Mouse (Mus musculus): ENCODE measurements at regions not wholly inside any gene's neighbourhood (a gene's known extent, or its start where the extent isn't known, plus 50 kb on each side); places are given as distances from the start of the nearest gene placed in this dataset.

DNA sequence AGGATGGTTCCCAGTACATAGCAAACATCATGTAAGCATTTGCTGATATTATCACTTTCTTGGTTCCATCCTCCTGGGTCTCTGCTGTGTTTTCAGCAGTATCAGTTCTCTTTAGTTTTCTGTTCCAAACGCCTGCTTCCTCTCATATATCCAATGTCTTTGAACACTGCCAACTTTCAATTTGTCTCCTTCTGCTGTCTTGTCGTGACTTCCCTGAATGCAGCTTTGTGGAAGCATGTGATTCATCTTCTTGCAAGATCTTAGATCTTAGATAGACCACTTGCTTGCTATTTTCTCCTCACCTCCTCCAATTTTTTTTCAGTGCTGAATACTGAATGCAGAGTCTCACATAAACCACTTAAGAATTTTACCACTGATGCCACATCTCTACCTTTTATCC is 576.4 kb downstream of the Efnb2 start:
- no peak for DNase-seq (ENCODE audit: low read depth, low spot score)

DNA sequence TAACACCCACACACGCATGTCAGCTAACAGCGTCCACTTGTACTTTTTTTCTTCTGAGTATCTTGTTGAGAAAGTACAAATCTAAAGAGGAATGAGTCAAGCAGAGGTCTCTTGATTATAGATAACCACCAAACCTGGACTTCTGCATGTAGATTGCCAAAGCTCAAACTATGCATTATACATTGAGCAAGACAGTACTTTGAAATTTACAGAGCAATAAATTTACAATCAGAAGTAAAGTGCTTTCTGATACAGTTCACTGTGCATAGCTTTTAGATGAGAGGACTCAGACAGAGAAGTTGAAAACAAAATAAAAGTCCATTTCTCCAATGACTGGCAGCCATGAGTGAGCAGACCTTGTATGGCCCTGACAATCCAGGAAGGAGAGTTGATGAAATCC is 597.0 kb downstream of the Efnb2 start:
- DNase-seq (ENCODE audit: low read depth, low spot score) = no peak

DNA sequence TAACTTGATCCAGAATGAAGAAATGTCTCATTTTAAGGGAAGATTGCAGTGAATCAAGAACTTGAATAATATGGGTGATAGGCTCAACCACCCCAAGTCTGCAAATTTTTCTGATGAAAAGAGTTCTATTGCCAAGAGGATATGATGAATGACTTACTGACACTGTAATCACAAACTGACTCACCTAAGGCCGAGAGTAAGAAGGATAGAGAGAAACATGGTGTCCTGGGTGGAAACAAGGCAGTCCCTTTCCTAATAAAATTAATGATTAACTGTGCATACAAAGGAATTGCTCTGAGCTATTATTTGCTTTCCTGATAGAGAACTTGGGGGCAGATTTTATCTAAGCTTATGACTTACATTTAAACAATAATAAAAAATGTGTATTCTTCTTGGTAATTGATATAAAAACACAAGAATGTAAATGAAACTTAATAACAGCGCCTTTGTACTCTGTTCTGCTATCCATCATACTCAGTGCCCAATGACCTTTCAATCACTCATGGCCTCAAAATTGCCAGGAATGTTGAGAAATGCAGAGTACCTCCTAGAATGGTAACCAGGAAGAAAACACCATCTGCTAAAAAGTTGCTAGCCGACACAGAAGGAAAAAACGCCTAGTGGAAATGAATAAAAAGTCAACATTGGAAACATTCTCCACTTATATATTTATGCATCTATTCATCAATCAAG is 606.7 kb downstream of the Efnb2 start:
- DNase-seq (ENCODE audit: low read depth, low spot score) = no peak

DNA sequence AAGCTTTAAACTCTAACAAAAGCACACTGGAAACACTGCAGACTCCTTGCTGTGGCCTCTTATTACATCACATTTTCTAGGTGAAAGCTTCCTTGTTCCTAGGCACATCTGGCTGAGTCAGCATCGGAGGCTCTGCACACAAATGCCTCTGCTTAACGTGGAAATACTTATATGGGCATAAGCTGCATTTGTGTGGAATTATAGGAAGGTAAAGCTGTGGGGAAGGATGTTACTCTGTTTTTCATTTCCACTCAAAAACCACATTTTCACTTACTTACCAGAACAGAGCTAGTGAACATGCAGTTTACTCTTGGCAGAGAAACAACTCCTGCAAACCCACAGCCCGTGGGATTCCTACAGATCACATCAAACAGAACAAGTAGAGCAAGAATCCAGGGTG is 609.9 kb downstream of the Efnb2 start:
- DNase-seq (ENCODE audit: low read depth, low spot score) = no peak

DNA sequence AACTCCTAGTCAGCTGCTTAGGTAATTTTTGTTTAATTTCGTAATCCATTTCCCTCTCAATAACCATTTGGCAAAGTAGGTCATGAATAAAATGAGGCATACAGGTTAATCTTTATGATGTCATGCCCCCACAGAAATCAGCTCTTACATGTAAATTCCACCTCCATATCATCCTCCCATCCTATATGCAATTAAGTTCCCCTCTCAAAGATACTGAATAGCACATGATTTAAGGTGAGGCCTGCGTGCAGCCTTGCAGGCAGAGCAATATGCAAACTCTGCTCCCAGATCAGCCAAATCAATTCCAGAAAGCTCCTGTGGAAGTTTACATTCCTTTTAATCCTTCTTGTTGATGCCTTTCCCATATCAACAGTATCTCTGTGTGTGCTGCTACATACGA is 610.3 kb downstream of the Efnb2 start:
- no peak for DNase-seq (ENCODE audit: low read depth, low spot score)

DNA sequence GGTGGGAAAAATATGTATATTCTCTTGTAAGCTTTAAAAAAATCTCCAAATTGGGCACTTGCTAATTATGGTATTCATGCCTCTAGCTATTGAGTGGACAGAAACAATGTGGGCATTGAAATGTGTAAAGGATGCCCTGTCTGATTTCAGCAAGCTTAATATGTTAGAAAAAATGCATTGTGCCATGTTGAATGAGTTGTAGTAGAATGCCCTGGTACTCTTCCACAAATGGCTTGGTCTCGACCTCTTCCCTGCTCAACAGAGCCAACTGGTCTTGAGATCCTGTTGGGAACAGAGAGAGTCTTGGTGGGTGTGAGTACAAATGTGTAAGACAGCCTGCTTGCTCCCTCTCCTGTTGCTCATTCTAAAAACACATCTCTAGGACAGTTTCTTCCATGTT is 616.1 kb downstream of the Efnb2 start:
- DNase-seq (ENCODE audit: low read depth, low spot score) = no peak

DNA sequence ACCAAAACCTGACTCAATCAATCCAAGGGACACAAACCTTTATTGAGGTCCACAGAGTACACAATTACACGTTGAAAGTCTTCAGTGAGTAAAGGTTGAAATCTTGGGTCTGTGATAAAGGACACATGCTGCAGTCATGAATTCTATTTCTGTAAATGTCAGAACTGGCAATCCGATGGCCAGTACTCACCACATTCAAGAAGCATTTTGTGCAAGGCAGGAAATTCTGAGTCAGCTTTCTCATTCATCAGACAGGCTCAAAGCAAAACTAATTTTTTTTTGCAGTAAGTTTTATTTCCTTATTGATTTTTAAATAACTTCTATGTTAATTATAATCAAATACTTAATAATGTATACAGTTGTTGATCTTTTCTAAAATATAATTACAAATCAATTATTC is 616.7 kb downstream of the Efnb2 start:
- no peak for DNase-seq (ENCODE audit: low read depth, low spot score)

DNA sequence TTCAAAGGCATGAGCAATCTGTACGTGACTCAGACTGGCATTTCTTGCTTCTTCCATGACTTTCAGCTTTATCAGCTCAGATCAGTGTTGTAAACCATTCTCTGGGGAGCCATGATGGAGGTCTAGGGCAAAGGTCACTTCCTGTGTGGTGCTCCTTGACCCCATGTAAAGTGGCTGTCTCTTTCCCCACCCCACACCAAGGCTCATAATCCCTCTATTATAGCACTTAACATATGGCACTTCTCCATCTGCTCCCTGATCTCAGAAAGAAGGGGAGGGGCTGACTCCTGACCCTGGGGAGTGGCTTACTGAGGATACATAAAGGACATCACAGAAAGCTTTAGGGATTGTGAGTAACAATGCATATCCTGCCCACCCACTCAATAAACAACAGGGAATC is 623.1 kb downstream of the Efnb2 start:
- DNase-seq (ENCODE audit: low read depth, low spot score) = no peak

DNA sequence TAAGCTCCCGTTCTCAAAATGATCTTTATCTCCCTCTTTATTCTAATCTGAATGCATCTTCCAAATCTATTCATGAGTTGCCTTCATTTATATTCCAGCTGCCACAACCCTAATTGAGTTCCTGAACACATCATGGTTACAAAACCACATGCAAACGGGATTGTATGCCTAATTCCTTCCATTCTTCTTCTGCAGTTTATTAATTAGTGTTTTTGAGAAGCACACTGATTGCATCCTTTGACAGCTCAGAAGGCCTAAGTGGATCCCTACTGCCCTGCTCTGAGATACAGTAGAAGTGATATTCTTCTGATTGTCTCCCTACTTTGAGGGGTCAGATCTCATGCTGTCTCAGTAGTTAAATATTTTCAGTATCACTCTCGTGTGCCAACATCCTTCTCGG is 649.9 kb downstream of the Efnb2 start:
- no peak for DNase-seq (ENCODE audit: low read depth, low spot score)

DNA sequence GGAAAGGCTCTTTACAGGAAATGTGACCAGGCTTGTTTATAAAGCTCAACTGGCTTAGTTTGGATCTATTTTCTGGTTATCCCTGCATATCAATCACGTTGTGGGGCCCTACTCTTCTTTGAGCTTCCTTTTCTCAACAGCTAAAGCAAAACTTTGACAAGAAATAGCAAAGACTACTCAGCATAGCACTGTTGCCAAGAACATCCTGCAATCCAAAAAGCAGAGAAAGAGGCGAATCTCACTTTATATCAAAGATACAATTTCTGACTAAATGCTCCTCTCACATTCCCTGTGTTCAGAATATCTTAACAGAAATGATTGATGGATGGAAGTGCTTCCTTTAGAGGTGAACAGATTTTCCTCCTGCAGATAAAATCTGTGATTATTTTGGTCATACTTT is 666.1 kb downstream of the Efnb2 start:
- DNase-seq (ENCODE audit: low read depth, low spot score) = no peak

DNA sequence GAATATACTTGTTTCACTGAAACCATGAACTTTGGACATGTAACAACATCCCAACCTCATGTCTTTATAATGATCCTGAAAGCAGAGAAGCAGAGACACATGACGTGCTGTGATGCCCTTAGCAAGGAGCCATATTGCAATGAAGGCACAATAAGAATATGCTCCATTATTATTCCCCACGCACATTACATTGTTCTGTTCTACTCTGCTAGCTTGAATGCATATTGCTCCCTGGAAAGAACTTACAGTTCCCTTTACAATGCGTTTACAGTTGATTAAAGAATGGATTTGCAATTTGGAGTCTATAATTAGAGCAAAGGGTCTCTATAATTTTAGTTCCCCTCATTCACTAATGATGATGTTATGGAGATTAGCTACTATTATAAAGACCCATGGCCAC is 672.2 kb downstream of the Efnb2 start:
- DNase-seq (ENCODE audit: low read depth, low spot score) = no peak

DNA sequence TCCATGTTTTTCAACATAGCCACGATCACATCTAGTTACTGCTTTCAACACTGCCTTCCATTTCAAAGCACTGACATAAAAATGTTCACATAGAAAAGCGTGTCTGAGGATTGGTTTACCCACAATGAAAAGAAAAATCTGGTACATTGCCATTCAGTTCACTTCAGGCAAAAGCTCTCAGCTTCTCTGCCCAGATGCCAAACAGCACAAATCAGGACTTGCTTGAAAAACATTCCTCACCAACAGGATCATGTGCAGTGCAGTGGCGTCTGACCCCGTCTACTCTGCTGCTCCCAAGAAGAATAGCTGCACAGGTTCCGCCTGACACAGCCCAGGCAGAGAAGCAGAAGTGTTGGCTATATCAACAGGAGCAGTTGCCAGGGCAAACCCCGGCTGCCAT is 684.0 kb downstream of the Efnb2 start:
- no peak for DNase-seq (ENCODE audit: low read depth, low spot score)

DNA sequence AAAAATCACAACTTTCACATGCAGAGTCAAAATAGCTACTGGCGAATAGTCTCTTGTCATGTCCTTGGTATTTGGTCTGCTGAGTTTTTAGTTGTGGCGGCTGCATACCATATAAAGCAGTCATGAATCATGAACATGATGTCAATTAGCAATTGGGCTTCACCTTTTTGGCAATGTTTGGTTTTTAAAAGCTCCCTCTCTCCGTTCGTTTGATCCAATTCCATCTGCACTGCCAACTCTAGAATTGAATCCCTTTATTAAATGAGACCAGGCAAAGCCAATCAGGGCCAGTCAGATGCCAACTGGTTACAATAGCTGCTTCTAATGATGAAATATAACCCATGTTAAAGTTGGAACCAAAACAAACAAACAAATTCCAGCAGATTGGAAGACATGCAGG is 687.3 kb downstream of the Efnb2 start:
- no peak for DNase-seq (ENCODE audit: low read depth, low spot score)

DNA sequence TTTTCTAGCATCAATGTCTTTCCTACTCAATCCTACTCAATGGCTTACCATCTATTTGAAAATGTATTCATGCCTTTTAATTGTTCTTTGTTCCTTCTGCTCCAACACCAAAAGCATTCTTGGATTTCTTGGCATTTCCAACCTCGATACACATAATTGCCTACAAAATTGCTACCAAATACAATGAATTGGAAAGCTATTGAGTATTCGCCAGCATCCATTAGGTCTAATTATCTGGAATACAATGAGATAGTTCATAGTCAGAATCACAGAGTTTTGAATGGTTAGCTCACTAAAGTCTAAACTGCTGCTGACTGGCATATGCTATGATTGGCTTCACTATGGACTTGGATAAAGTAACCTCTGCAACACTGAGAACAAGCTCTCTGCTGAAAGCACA is 696.8 kb downstream of the Efnb2 start:
- no peak for DNase-seq (ENCODE audit: low read depth, low spot score)

DNA sequence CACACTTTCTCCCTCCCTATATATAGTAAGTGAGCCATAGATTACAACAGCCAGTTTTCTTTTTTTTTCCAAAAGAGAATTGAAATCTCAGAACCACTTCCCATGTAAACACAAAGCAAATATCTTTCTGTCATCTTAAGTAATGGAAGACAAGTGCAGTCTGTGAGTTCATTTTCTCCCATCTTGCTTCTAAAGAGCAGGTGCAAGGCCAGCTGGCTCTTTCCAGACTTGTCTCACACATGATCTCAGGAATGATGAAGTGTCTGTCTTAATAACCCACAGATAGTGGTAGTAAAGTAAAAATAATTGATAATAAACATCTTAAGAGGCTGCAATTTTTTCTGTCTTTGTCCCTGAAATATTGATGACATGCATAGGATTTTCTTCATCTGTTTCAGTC is 704.3 kb downstream of the Efnb2 start:
- no peak for DNase-seq (ENCODE audit: low read depth, low spot score)

DNA sequence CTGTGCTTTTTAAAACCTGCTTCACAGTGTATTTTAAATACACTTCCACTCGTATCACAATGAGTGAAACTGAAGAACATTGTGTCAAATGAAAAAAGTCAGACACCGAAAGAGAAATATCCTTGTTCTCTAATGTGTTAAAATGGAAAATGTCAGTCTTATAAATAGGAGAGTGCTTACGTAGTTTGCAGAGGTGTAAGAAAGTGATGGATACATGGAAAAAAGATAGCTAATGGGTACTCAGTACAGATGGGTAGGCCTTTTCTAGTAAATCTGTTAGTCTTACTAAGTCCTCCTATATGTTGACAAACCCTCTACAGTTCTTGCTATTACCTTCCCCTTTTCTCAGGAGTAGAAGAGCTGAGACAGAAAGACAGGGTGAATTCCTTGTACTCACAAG is 706.2 kb downstream of the Efnb2 start:
- DNase-seq (ENCODE audit: low read depth, low spot score) = no peak

DNA sequence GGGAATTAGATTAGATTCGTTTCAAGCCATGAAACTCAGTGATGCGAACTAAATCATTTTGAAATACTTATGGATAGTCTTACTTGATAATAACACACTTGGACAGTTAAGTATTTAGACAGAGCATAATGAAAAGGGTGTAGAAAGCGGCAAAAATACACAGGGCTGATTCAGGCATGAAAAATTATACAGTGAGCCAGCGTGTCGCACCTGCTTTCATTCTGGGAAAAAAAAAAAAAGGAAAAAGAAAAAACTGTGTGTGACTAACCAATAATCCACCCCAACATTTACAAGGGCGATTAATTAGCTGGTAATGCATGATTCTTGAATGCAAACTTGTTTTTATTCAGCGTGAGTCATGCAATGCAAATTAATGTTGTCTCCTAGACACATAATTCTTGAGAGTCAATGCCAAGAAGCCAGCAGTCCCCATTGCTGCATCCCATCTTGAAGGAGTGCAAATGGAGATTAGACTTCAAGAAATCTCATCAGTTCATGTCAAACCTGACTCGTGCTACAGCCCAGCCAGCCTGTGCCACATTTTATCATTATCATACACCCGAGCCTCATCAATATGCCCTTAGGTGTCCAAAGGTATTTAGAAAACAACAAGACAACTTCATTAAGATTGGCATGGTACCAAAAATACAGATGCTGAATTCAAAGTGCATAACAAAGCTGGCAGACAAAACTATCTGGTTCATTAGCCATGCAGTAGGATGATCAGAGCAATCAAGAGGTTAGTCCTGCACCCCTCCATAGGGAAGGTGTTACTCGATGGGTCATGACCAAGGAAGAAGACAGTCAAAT is 714.9 kb downstream of the Efnb2 start:
- DNase-seq (ENCODE audit: low read depth, low spot score) = no peak

DNA sequence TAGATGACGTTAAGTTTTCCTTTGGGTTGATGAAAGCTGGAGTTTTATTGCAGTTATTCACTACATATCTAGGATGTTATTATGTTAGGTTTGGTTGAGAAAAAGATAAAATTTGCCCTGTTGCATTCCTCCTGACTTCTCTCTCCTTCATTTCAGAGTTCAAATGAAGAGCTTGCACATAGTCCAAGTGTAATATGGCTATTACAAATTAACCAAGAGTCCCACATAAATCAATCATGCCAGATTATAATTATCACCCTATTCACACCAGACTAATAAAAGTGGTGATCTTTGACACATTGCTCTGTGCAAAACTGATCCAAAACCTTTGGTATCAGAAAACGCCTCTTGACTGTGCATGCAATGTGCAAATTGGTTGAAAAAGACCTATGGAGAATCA is 724.4 kb downstream of the Efnb2 start:
- DNase-seq (ENCODE audit: low read depth, low spot score) = no peak

DNA sequence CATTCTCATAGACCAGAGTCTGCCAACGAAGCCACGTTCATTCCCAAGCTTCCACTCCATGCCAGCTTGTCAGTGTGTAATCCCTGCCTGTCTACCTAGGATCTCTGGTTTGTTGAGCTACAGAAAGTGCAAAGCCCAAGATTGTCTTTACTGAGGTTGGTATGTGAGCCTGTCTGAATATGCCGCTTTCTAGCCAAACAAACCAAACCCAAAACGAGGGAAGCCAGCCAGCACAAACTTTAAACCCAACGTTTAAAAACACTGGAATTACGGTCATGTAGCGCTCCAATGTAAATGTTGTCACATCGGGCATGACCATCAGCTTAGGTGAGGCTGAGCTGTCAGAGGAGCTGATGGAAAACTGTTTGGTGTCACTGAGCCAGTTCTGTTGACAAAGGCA is 741.6 kb downstream of the Efnb2 start:
- no peak for DNase-seq (ENCODE audit: low read depth, low spot score)

DNA sequence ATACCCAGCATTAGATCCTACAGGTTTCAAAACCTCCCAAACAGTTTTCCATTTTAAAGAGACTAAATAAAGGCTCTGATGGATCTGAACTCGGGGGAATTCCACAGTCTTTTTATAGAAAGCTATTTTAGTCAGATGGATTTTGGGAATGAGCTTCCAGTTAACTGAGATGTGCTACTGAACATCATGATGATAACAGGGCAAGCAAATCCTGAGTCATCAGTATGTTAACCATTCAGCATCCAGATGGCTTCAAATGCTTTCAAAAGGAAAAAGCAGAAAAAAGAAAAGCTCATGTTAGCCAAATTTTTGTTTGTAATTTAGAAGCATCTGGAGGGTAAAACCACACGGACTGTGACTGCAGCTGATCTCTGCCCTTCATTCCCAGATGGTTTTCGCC is 766.7 kb downstream of the Efnb2 start:
- no peak for DNase-seq (ENCODE audit: low read depth, low spot score)

DNA sequence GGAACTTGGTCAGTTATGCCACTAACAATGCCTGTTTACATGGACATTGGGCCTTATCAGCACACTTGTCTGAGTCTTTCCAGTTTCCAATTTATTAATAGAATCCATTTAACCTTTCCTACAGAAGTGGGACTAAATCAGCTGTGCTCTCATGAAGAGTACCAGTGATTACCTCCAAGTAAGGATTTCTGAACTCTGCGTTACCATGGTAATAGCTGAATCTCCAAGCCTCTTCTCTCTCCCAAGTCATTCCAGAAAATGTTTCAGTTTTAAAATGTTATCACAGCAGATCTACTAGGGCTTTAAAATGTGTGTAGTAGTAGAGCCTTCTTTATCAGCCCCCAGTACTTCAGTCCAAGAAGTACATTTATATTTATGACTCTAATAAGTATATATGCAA is 807.9 kb downstream of the Efnb2 start:
- no peak for DNase-seq (ENCODE audit: low read depth, low spot score)

DNA sequence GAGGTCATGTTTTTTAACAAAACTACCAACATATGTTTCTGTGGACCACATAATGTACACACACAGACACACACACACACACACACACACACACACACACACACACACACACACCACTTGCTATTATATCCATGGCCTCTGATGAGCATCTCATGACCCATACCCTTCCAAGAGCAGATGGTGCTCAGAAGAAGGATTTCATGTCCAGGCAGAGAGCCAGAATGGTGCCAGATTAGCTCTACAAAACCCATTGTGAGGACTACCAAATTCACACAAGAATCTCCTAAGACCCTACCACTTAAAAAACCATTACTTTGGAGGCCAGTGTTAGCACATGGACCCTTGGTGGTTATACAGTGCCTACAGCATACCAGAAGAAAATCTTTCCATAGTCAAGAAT is 810.5 kb downstream of the Efnb2 start:
- no peak for DNase-seq (ENCODE audit: low read depth, low spot score)

DNA sequence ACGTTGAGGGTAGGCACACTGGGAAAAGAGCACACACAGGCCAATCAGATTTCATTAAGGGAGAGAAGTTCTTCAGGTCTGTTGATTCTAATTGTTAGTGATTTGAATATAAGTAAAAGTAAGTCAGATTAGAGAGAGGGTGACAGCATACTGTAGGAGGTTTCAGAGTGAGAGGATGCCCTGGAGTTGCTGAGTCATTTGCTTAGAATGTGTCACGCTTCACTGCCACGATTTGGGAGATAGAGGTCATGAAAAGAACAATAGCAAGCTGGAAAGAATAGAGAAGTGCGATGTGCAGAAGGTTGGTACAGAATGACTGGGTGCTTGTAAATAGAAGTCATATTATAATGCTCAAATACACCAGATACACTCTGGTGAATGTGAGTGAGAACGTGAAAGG is 829.1 kb downstream of the Efnb2 start:
- no peak for DNase-seq (ENCODE audit: low read depth, low spot score)

DNA sequence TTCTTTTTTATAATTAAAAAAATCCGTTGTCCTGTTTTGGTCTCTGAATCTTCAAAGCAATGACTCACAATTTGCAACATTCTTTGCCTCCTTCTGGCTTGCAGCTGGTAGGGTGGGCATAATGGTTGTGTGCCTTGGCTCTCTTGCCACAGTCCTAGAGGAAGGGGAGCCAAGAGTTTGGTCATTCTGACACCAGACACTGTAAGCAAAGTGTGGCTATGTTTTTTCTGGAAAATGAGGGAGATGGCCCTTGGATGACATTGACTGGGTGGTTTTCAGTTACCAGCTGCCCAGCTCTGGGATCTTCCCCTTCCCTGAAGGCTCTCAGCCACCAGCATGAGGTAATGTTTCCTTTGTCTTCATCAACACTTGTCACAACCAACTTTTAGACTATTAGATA is 833.2 kb downstream of the Efnb2 start:
- DNase-seq (ENCODE audit: low read depth, low spot score) = no peak
